ENCODE assay signal across 14 mouse cellular contexts in genomic region chr4:106700798-106701197, GRCm38 (mm10). TPM values are rescaled to one million over a fixed set of nuclear protein-coding genes. Genes with fewer than 3 reads are reported as not detected.
A peak's percentile ranks its signal among the peaks of the same experiment; 100 is the strongest.
DNase-seq lines count a peak whose midpoint lies in the region; ATAC-seq and TF ChIP-seq lines count a peak whose summit lies in the region.
"Had no signal": no experiment of that assay in that cellular context is flagged by ENCODE, and none has a peak within 500 bp of the region (broad histone marks: within the 10 kb centered on the region; RNA-seq: fewer than 3 reads in every experiment).

No protein-coding gene starts in this region.

- no peak overlapping the region for H3K4me3 ChIP-seq in cortical plate, adult 2 months (ENCODE audit: insufficient read depth, low read length)
- no peak overlapping the region for H3K4me3 ChIP-seq in forebrain, embryonic 16.5 days (replicated peaks; ENCODE audit: low read length)

- no peaks in the 10 kb centered on the region for H3K27me3 ChIP-seq in forebrain, embryonic 16.5 days (replicated peaks; ENCODE audit: control insufficient read depth, insufficient read depth, low read length)

- H3K36me3 ChIP-seq in forebrain, embryonic 16.5 days (ENCODE audit: control insufficient read depth, insufficient read depth), result no peaks in the 10 kb centered on the region

- TF ChIP-seq POLR2A in cortical plate, adult 2 months (IDR thresholded peaks at IDR 0.05; ENCODE audit: extremely low read depth, insufficient read depth, low read length), result no peak

- H3K9me3 ChIP-seq in forebrain, embryonic 16.5 days (ENCODE audit: control insufficient read depth, low read length), result no peaks in the 10 kb centered on the region

- no peak for TF ChIP-seq CTCF in cortical plate, adult 2 months (IDR thresholded peaks at IDR 0.05; ENCODE audit: extremely low read depth, insufficient read depth, low read length)

- peak overlapping the region; percentile 38 for H3K27ac ChIP-seq in cortical plate, adult 2 months (ENCODE audit: insufficient read depth, low read length)
- peak overlapping the region; percentile 71 for H3K27ac ChIP-seq in forebrain, embryonic 16.5 days (ENCODE audit: low read length)

- no peak overlapping the region for H3K9ac ChIP-seq in forebrain, embryonic 16.5 days (replicated peaks; ENCODE audit: low read depth, low read length)

- peak; percentile 34 to 45 for DNase-seq in left cerebral cortex, adult 9 months (ENCODE audit: low spot score in 2 of 2)
- DNase-seq in left cerebral cortex, postnatal 4 days, result no peak
- DNase-seq in mesoderm, embryonic 11.5 days (ENCODE audit: low read depth, low spot score), result peak; percentile 25
- no peak for DNase-seq in heart, adult 8-10 months (ENCODE audit: low spot score)
- DNase-seq: cerebellum, postnatal 36 days; kidney, adult 18-20 months; lung, adult 18-20 months had no signal

- intact Hi-C loops in left cerebral cortex, postnatal 4 days (cut with DNase I), result no loop called here

- H3K4me2 ChIP-seq in forebrain, embryonic 16.5 days (ENCODE audit: low read length), result no peak overlapping the region
- H3K4me2 ChIP-seq: heart, embryonic 11.5 days had no signal

- peaks cover 15% of the 10 kb centered on the region for H3K4me1 ChIP-seq in cortical plate, adult 2 months (ENCODE audit: control insufficient read depth, insufficient read depth, low read length)
- peaks cover 30% of the 10 kb centered on the region for H3K4me1 ChIP-seq in forebrain, embryonic 16.5 days (replicated peaks; ENCODE audit: control insufficient read depth, insufficient read depth, low read length)

- 41% methylated on average over 4 of the region's 4 CpGs for WGBS in forebrain, embryonic 16.5 days

- peak; percentile 30 for ATAC-seq in forebrain, embryonic 16.5 days
- no peak for ATAC-seq in erythroblast, adult 5-6 weeks (replicated peaks; ENCODE audit: low FRiP score, poor library complexity, severe bottlenecking)
- no peak for ATAC-seq in activated CD4-positive, CD25-positive, alpha-beta regulatory T cell, adult 4 months

RNA-seq across cellular contexts. Expression of gene Ttc4, which starts 22.1 kb away (rescaled TPM):
- 10 to 100 TPM; 57.4 to 62.1 TPM for total RNA-seq in left cerebral cortex, postnatal 4 days (2021)
- polyA plus RNA-seq in cortical plate, adult 2 months (2012; rRNA removed), result 112 and 118 TPM in 2 replicates
- 133 and 152 TPM in 2 replicates for polyA plus RNA-seq in forebrain, embryonic 16.5 days (2015; fragmentation: Nextera tagmentation; extraction: Ambion mirVana)
- 10 to 100 TPM; 17.1 to 20.9 (median 19.0) TPM for total RNA-seq in heart, adult 8-10 months (2022)
- 3.3 and 11.7 TPM in 2 replicates for total RNA-seq in erythroblast, adult 5-6 weeks (2015; ENCODE audit: low replicate concordance)
- 8.1 and 15.2 TPM in 2 replicates for total RNA-seq in erythroblast, adult 5-6 weeks (2017; ENCODE audit: low replicate concordance)
- polyA plus RNA-seq in activated CD4-positive, CD25-positive, alpha-beta regulatory T cell, adult 4 months (2017; shearing (Covaris generic)), result 10 to 100 TPM; 49.3 to 49.9 TPM

RNA-seq across cellular contexts. Expression of gene Mroh7, which starts 29.9 kb away (rescaled TPM):
- total RNA-seq in left cerebral cortex, postnatal 4 days (2021), result 1 to 10 TPM; 1.3 to 1.6 TPM
- polyA plus RNA-seq in cortical plate, adult 2 months (2012; rRNA removed), result 9.5 and 9.7 TPM in 2 replicates
- polyA plus RNA-seq in forebrain, embryonic 16.5 days (2015; fragmentation: Nextera tagmentation; extraction: Ambion mirVana), result 0.29 and 0.38 TPM in 2 replicates
- 1 to 10 TPM in 1 of 4 experiments, under 1 TPM in 3; 0.25 to 1.7 (median 0.40) TPM for total RNA-seq in heart, adult 8-10 months (2022)
- not detected in 2 replicates for total RNA-seq in erythroblast, adult 5-6 weeks (2015; ENCODE audit: low replicate concordance)
- not detected in 2 replicates for total RNA-seq in erythroblast, adult 5-6 weeks (2017; ENCODE audit: low replicate concordance)
- not detected for polyA plus RNA-seq in activated CD4-positive, CD25-positive, alpha-beta regulatory T cell, adult 4 months (2017; shearing (Covaris generic))

RNA-seq across cellular contexts. Expression of gene Fam151a, which starts 32.9 kb away (rescaled TPM):
- total RNA-seq in left cerebral cortex, postnatal 4 days (2021), result not detected
- 0.06 TPM in 1 of 2 replicates, not detected in the other for polyA plus RNA-seq in cortical plate, adult 2 months (2012; rRNA removed)
- not detected in 2 replicates for polyA plus RNA-seq in forebrain, embryonic 16.5 days (2015; fragmentation: Nextera tagmentation; extraction: Ambion mirVana)
- total RNA-seq in heart, adult 8-10 months (2022), result under 1 TPM; 0.14 to 0.47 (median 0.19) TPM
- total RNA-seq in erythroblast, adult 5-6 weeks (2015; ENCODE audit: low replicate concordance), result not detected in 2 replicates
- total RNA-seq in erythroblast, adult 5-6 weeks (2017; ENCODE audit: low replicate concordance), result not detected in 2 replicates
- not detected for polyA plus RNA-seq in activated CD4-positive, CD25-positive, alpha-beta regulatory T cell, adult 4 months (2017; shearing (Covaris generic))
- total RNA-seq: layer of hippocampus, postnatal 10 days; megakaryocyte, adult 5-6 weeks had no signal
- polyA plus RNA-seq: heart, embryonic 11.5 days had no signal

RNA-seq across cellular contexts. Expression of gene Pars2, which starts 49.9 kb away (rescaled TPM):
- total RNA-seq in left cerebral cortex, postnatal 4 days (2021), result 1 to 10 TPM; 6.0 to 9.2 TPM
- polyA plus RNA-seq in cortical plate, adult 2 months (2012; rRNA removed), result 10.4 and 10.7 TPM in 2 replicates
- 12.6 and 12.8 TPM in 2 replicates for polyA plus RNA-seq in forebrain, embryonic 16.5 days (2015; fragmentation: Nextera tagmentation; extraction: Ambion mirVana)
- 1 to 10 TPM; 3.9 to 5.7 (median 5.3) TPM for total RNA-seq in heart, adult 8-10 months (2022)
- 0.58 and 0.84 TPM in 2 replicates for total RNA-seq in erythroblast, adult 5-6 weeks (2015; ENCODE audit: low replicate concordance)
- 2.6 TPM in 1 of 2 replicates, not detected in the other for total RNA-seq in erythroblast, adult 5-6 weeks (2017; ENCODE audit: low replicate concordance)
- polyA plus RNA-seq in activated CD4-positive, CD25-positive, alpha-beta regulatory T cell, adult 4 months (2017; shearing (Covaris generic)), result 10 to 100 TPM; 10.6 to 13.0 TPM

Comparison
In these comparisons a context has a peak if more than half of its experiments do, and no peak if none do; other contexts are left out.
1. DNase-seq: peak in left cerebral cortex, adult 9 months (2 of 2) and mesoderm, embryonic 11.5 days (single experiment); none in left cerebral cortex, postnatal 4 days (single experiment) and heart, adult 8-10 months (single experiment).